21 mouse cellular contexts compared by ENCODE assay signal in the genomic region with DNA sequence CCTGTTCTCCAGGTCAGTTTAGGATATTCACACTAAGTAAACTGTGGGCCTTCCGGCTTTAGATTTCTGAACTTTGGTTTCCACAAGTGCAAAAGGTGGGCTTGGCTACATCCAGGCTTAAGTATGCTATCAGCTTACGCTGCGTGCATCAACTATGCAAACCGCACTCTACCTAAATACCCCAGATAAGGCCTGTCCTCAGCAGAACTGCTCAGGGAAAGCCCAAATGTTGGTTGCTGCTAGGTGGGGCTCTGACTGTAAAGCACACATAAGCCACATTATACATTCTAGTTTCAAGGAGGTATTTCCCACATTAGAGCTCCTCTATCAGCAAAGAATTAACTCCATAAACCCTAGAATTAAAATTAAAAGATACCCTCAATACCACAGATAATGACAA. TPM values are rescaled to one million over a fixed set of nuclear protein-coding genes. Genes with fewer than 3 reads are reported as not detected.
DNase-seq lines count a peak whose midpoint lies in the region; ATAC-seq and TF ChIP-seq lines count a peak whose summit lies in the region.
"Had no signal": no experiment of that assay in that cellular context is flagged by ENCODE, and none has a peak within 500 bp of the region (broad histone marks: within the 10 kb centered on the region; RNA-seq: fewer than 3 reads in every experiment).

No protein-coding gene starts in this region.

- H3K79me2 ChIP-seq in MEL (ENCODE audit: control insufficient read depth, insufficient read depth, low read length, poor library complexity): peaks cover 55% of the 10 kb centered on the region

- H3K9ac ChIP-seq in MEL (ENCODE audit: control insufficient read depth, low read depth, low read length, poor library complexity, severe bottlenecking): peak overlapping the region; percentile 47
- H3K9ac ChIP-seq in liver, embryonic 13.5 days: no peak overlapping the region
- H3K9ac ChIP-seq in liver, postnatal 0 days (replicated peaks): no peak overlapping the region
- no peak overlapping the region for H3K9ac ChIP-seq in forebrain, embryonic 12.5 days
- H3K9ac ChIP-seq: forebrain, embryonic 15.5 days; heart, embryonic 15.5 days; hindbrain, embryonic 14.5 days had no signal

- TF ChIP-seq CTCF in MEL (IDR thresholded peaks at IDR 0.05 in 2 of 3, conservative IDR thresholded peaks at IDR 0.05 in 1 of 3; ENCODE audit: control insufficient read depth in 1 of 3, insufficient read depth in 1 of 3, low read depth in 2 of 3, low read length in 3 of 3, poor library complexity in 1 of 3, severe bottlenecking in 1 of 3): no peak
- no peak for TF ChIP-seq CTCF in liver, postnatal 0 days (IDR thresholded peaks at IDR 0.05; ENCODE audit: low read depth)

- no peak overlapping the region for H3K4me3 ChIP-seq in MEL (ENCODE audit: control insufficient read depth in 1 of 2, insufficient read depth in 1 of 2, low read depth in 2 of 2, low read length in 2 of 2)
- no peak overlapping the region for H3K4me3 ChIP-seq in liver, embryonic 13.5 days (replicated peaks)
- H3K4me3 ChIP-seq in liver, postnatal 0 days (ENCODE audit: low read depth, low read length): no peak overlapping the region
- H3K4me3 ChIP-seq in forebrain, embryonic 12.5 days (replicated peaks): no peak overlapping the region
- H3K4me3 ChIP-seq: embryonic facial prominence, embryonic 10.5 days; forebrain, embryonic 10.5 days; forebrain, embryonic 15.5 days; heart, adult 2 months; heart, embryonic 15.5 days; hindbrain, embryonic 10.5 days had no signal

- peak; percentile 72 for ATAC-seq in liver, embryonic 13.5 days (ENCODE audit: low read depth)
- no peak for ATAC-seq in liver, postnatal 0 days
- no peak for ATAC-seq in forebrain, embryonic 12.5 days (ENCODE audit: low FRiP score)
- ATAC-seq: activated CD4-positive, CD25-positive, alpha-beta regulatory T cell, adult 4 months; forebrain, embryonic 15.5 days; Patski had no signal

- peak overlapping the region; percentile 93 for H3K27ac ChIP-seq in MEL (ENCODE audit: control insufficient read depth, low read depth, low read length)
- peak overlapping the region; percentile 25; the same call in 1 of the 2 replicates for H3K27ac ChIP-seq in liver, embryonic 13.5 days
- no peak overlapping the region for H3K27ac ChIP-seq in liver, postnatal 0 days (ENCODE audit: low read depth)
- no peak overlapping the region for H3K27ac ChIP-seq in forebrain, embryonic 12.5 days
- H3K27ac ChIP-seq: forebrain, embryonic 10.5 days; forebrain, embryonic 15.5 days; heart, adult 2 months; heart, embryonic 15.5 days; hindbrain, embryonic 10.5 days; hindbrain, embryonic 14.5 days had no signal

- TF ChIP-seq RAD21 in MEL (IDR thresholded peaks at IDR 0.05; ENCODE audit: low read depth, low read length): no peak

- peak; percentile 78 for DNase-seq in MEL (ENCODE audit: low read depth, low spot score)
- no peak for DNase-seq in liver, embryonic 13.5 days
- DNase-seq in liver, postnatal 0 days: no peak
- DNase-seq in cerebellum, postnatal 36 days: no peak
- DNase-seq in adrenal gland, postnatal 36 days: no peak
- DNase-seq: adrenal gland, postnatal 14 days; cerebellum, adult 18-20 months; cerebellum, adult 9-11 months; gastrocnemius, postnatal 10 days; heart, adult 2 months; heart, postnatal 14 days had no signal

- TF ChIP-seq POLR2A in MEL (IDR thresholded peaks at IDR 0.05; ENCODE audit: control insufficient read depth in 1 of 2, insufficient read depth in 1 of 2, low read depth in 1 of 2, low read length in 2 of 2, poor library complexity in 1 of 2): peak in 1 of 2 experiments; percentile 32; a peak in 2 of 4 replicates

- TF ChIP-seq EP300 in MEL (IDR thresholded peaks at IDR 0.05; ENCODE audit: low read depth in 1 of 2, low read length in 2 of 2): peak; percentile 47 to 72
- TF ChIP-seq EP300 in liver, postnatal 0 days (IDR thresholded peaks at IDR 0.05; ENCODE audit: low read depth): 0 out of 2 replicates have a peak, but pooled peaks have one; percentile 23

- H3K9me3 ChIP-seq in MEL (replicated peaks; ENCODE audit: insufficient read depth, low read length): no peaks in the 10 kb centered on the region
- no peaks in the 10 kb centered on the region for H3K9me3 ChIP-seq in liver, embryonic 13.5 days (replicated peaks)
- no peaks in the 10 kb centered on the region for H3K9me3 ChIP-seq in liver, postnatal 0 days (ENCODE audit: low read length)
- H3K9me3 ChIP-seq in forebrain, embryonic 12.5 days: no peaks in the 10 kb centered on the region
- H3K9me3 ChIP-seq: embryonic facial prominence, embryonic 10.5 days; forebrain, embryonic 10.5 days; forebrain, embryonic 15.5 days; heart, embryonic 15.5 days; hindbrain, embryonic 10.5 days had no signal

- WGBS in liver, embryonic 13.5 days (ENCODE audit: insufficient replicate concordance): 30% methylated on average over 4 of the region's 4 CpGs
- 58% methylated on average over 4 of the region's 4 CpGs for WGBS in liver, postnatal 0 days (ENCODE audit: insufficient replicate concordance)
- WGBS in forebrain, embryonic 12.5 days: 98% methylated on average over 4 of the region's 4 CpGs

- H3K27me3 ChIP-seq in MEL (ENCODE audit: control insufficient read depth in 1 of 2, insufficient read depth in 2 of 2, low read length in 2 of 2): no peaks in the 10 kb centered on the region
- H3K27me3 ChIP-seq in liver, embryonic 13.5 days: no peaks in the 10 kb centered on the region
- no peaks in the 10 kb centered on the region for H3K27me3 ChIP-seq in liver, postnatal 0 days (ENCODE audit: insufficient read depth, low read length)
- no peaks in the 10 kb centered on the region for H3K27me3 ChIP-seq in forebrain, embryonic 12.5 days
- H3K27me3 ChIP-seq: forebrain, embryonic 15.5 days; Patski had no signal

- no peak overlapping the region for H3K4me2 ChIP-seq in liver, embryonic 13.5 days
- no peak overlapping the region for H3K4me2 ChIP-seq in liver, postnatal 0 days (ENCODE audit: low read depth, low read length)
- H3K4me2 ChIP-seq in forebrain, embryonic 12.5 days: no peak overlapping the region
- H3K4me2 ChIP-seq: forebrain, embryonic 15.5 days; heart, embryonic 11.5 days; heart, embryonic 15.5 days; hindbrain, embryonic 14.5 days had no signal

- H3K36me3 ChIP-seq in MEL (ENCODE audit: control insufficient read depth in 1 of 2, insufficient read depth in 2 of 2, low read length in 2 of 2): peaks cover 12 to 55% of the 10 kb centered on the region in 2 experiments
- no peaks in the 10 kb centered on the region for H3K36me3 ChIP-seq in liver, embryonic 13.5 days
- no peaks in the 10 kb centered on the region for H3K36me3 ChIP-seq in liver, postnatal 0 days (replicated peaks; ENCODE audit: insufficient read depth, low read length)
- H3K36me3 ChIP-seq in forebrain, embryonic 12.5 days (replicated peaks): no peaks in the 10 kb centered on the region
- H3K36me3 ChIP-seq: embryonic facial prominence, embryonic 10.5 days; forebrain, embryonic 10.5 days; forebrain, embryonic 15.5 days; heart, embryonic 15.5 days; hindbrain, embryonic 10.5 days had no signal

- H3K4me1 ChIP-seq in MEL (ENCODE audit: control insufficient read depth in 1 of 2, insufficient read depth in 2 of 2, low read length in 2 of 2): peaks cover 21 to 59% of the 10 kb centered on the region in 2 experiments
- H3K4me1 ChIP-seq in liver, embryonic 13.5 days (replicated peaks): peaks cover 79% of the 10 kb centered on the region
- H3K4me1 ChIP-seq in liver, postnatal 0 days (ENCODE audit: insufficient read depth): peaks cover 19% of the 10 kb centered on the region; the same call in 1 of the 2 replicates
- H3K4me1 ChIP-seq in forebrain, embryonic 12.5 days: peaks cover 5% of the 10 kb centered on the region; the same call in 1 of the 2 replicates
- H3K4me1 ChIP-seq: forebrain, embryonic 15.5 days had no signal

TF ChIP-seq in MEL, 35 proteins besides CTCF, POLR2A, EP300 and RAD21:
- TF ChIP-seq MYC (IDR thresholded peaks at IDR 0.05; ENCODE audit: low read depth, low read length) (0 out of 2 replicates have a peak, but pooled peaks have one; percentile 47), MEF2A (IDR thresholded peaks at IDR 0.05; ENCODE audit: extremely low read depth, insufficient replicate concordance, low read depth, low read length, poor library complexity, severe bottlenecking) (no peak), ETS1 (IDR thresholded peaks at IDR 0.05; ENCODE audit: low read depth, low read length) (peak; percentile 71; the same call in 1 of the 2 replicates), NRF1 (IDR thresholded peaks at IDR 0.05; ENCODE audit: insufficient read depth, low read depth, low read length, poor library complexity, severe bottlenecking) (no peak), TAL1 (IDR thresholded peaks at IDR 0.05; ENCODE audit: low read length) (peak; percentile 18; the same call in 1 of the 2 replicates), GATA1 (IDR thresholded peaks at IDR 0.05; ENCODE audit: low read depth, low read length) (peak; percentile 79), TBP (IDR thresholded peaks at IDR 0.05; ENCODE audit: low read depth, low read length) (peak; percentile 56; the same call in 1 of the 2 replicates)

RNA-seq across cellular contexts. Expression of gene Runx1, which starts 33.0 kb away (rescaled TPM):
- 14.3 and 17.1 TPM in 2 replicates for total RNA-seq in MEL (2012; rRNA removed)
- polyA plus RNA-seq in MEL (2012; ENCODE audit: insufficient read depth in 1 of 2, insufficient read length in 2 of 2, low read depth in 1 of 2, low replicate concordance in 2 of 2, missing spikeins in 1 of 2): 10 to 100 TPM in 1 of 2 experiments, not detected in 1; 23.5 TPM
- polyA plus RNA-seq in liver, embryonic 13.5 days (2015; fragmentation: Nextera tagmentation; extraction: Ambion mirVana): 5.9 and 6.9 TPM in 2 replicates
- 3.3 and 4.6 TPM in 2 replicates for polyA plus RNA-seq in liver, postnatal 0 days (2015; fragmentation: Nextera tagmentation; extraction: Ambion mirVana)
- polyA plus RNA-seq in forebrain, embryonic 12.5 days (2016; fragmentation: Nextera tagmentation; extraction: Ambion mirVana): 2.3 and 2.7 TPM in 2 replicates
- total RNA-seq in adrenal gland, postnatal 36 days (2021): 1 to 10 TPM; 3.3 to 5.6 TPM

Comparison
In these comparisons a context has a peak if more than half of its experiments do, and no peak if none do; other contexts are left out.
1. H3K27ac ChIP-seq: peak in MEL (single experiment) and liver, embryonic 13.5 days (single experiment); none in liver, postnatal 0 days (single experiment) and forebrain, embryonic 12.5 days (single experiment).